Mouse (Mus musculus) frontal cortex, postnatal 25 days (tissue): ENCODE results near the gene Hsp90ab1.
A peak's percentile ranks its signal among the peaks of the same experiment; 100 is the strongest.

Experiments used
- DNase-seq, 2 experiments: peaks; one replicate each; pipeline ENCODE4 v3.0.0; 2022; ENCODE audit warnings: low spot score in 2 of 2

The Hsp90ab1 gene

GRCm38 (mm10) chr17:45573087-45573779 lies at the start of gene Hsp90ab1:
Gene Hsp90ab1 (minus strand): TSS chr17:45573271.
- DNase-seq, result peak; percentile 99 to 100

GRCm38 (mm10) chr17:45619386-45620256 lies 46.5 kb upstream of the Hsp90ab1 start:
- no peak for DNase-seq

GRCm38 (mm10) chr17:45618941-45619385 lies 45.9 kb upstream of the Hsp90ab1 start:
- DNase-seq, result no peak

GRCm38 (mm10) chr17:45617655-45618054 lies 44.6 kb upstream of the Hsp90ab1 start:
- DNase-seq, result no peak

- no peak for DNase-seq
These were observed 43.6 kb upstream of the Hsp90ab1 start for GRCm38 (mm10) chr17:45616679-45617078.

GRCm38 (mm10) chr17:45616046-45616650 lies 43.1 kb upstream of the Hsp90ab1 start:
- no peak for DNase-seq

GRCm38 (mm10) chr17:45612921-45613320 lies 39.9 kb upstream of the Hsp90ab1 start:
- no peak for DNase-seq

GRCm38 (mm10) chr17:45612008-45612407 lies 38.9 kb upstream of the Hsp90ab1 start:
- DNase-seq, result no peak

- no peak for DNase-seq
These were observed 37.2 kb upstream of the Hsp90ab1 start for GRCm38 (mm10) chr17:45610144-45610866.

GRCm38 (mm10) chr17:45608396-45608795 lies 35.3 kb upstream of the Hsp90ab1 start:
- no peak for DNase-seq

- DNase-seq, result no peak
These were observed 34.2 kb upstream of the Hsp90ab1 start for GRCm38 (mm10) chr17:45606992-45607879.

- no peak for DNase-seq
These were observed 29.9 kb upstream of the Hsp90ab1 start for GRCm38 (mm10) chr17:45602984-45603383.

- DNase-seq, result no peak
These were observed 28.8 kb upstream of the Hsp90ab1 start, which contains the start of gene Mymx for GRCm38 (mm10) chr17:45601877-45602304. Gene Mymx (minus strand): TSS chr17:45602102.

- DNase-seq, result no peak
These were observed 28.3 kb upstream of the Hsp90ab1 start for GRCm38 (mm10) chr17:45601325-45601724.

- DNase-seq, result no peak
These were observed 27.2 kb upstream of the Hsp90ab1 start for GRCm38 (mm10) chr17:45600267-45600666.

GRCm38 (mm10) chr17:45599446-45600242 lies 26.6 kb upstream of the Hsp90ab1 start, which contains the start of gene Slc29a1:
Gene Slc29a1 (minus strand): TSS chr17:45599606.
- no peak for DNase-seq

- no peak for DNase-seq
These were observed 25.8 kb upstream of the Hsp90ab1 start for GRCm38 (mm10) chr17:45598891-45599290.

GRCm38 (mm10) chr17:45598376-45598775 lies 25.3 kb upstream of the Hsp90ab1 start:
- no peak for DNase-seq

- DNase-seq, result no peak
These were observed 24.7 kb upstream of the Hsp90ab1 start for GRCm38 (mm10) chr17:45597787-45598186.
